Mouse (Mus musculus) liver, adult 2 months (tissue): Measurements from ENCODE around the gene Stxbp4. TPM values are rescaled to one million over a fixed set of nuclear protein-coding genes. Genes with fewer than 3 reads are reported as not detected.

ENCODE experiments used
- DNase-seq: peaks from one replicate; pipeline ENCODE4 v3.0.0-alpha.2; 2011; ENCODE audit warnings: low read depth, low spot score; ENCODE audit errors: extremely low read depth
- H3K27ac ChIP-seq: fragments of 200-500 bp; replicated peaks from 2 replicates; pipeline ENCODE4 v1.5.1; 2012; ENCODE audit warnings: low read depth, mild to moderate bottlenecking, control low read depth, inconsistent platforms, low read length; ENCODE audit not compliant: insufficient read depth
- H3K27me3 ChIP-seq: fragments of 200-500 bp; 2 replicates; pipeline ENCODE4 v1.6.1; 2012; ENCODE audit warnings: mild to moderate bottlenecking, moderate library complexity, low read length, inconsistent platforms; ENCODE audit not compliant: control insufficient read depth, insufficient read depth
- H3K36me3 ChIP-seq: fragments of 200-500 bp; 2 replicates; pipeline ENCODE4 v1.6.1; 2012; ENCODE audit warnings: low read length, inconsistent platforms; ENCODE audit not compliant: control insufficient read depth, insufficient read depth
- H3K4me1 ChIP-seq: fragments of 200-500 bp; 2 replicates; pipeline ENCODE4 v1.6.1; 2011; ENCODE audit warnings: low read length; ENCODE audit not compliant: control insufficient read depth, insufficient read depth
- H3K4me3 ChIP-seq: fragments of 200-500 bp; 2 replicates; pipeline ENCODE4 v1.5.1; 2011; ENCODE audit warnings: low read depth, mild to moderate bottlenecking, control low read depth, low read length, moderate library complexity; ENCODE audit not compliant: insufficient read depth
- H3K79me2 ChIP-seq: fragments of 200-500 bp; 2 replicates; pipeline ENCODE4 v1.6.1; 2012; ENCODE audit warnings: inconsistent platforms, mild to moderate bottlenecking, low read length, moderate library complexity; ENCODE audit not compliant: control insufficient read depth, insufficient read depth
- H3K9ac ChIP-seq: fragments of 200-500 bp; 2 replicates; pipeline ENCODE4 v1.6.1; 2012; ENCODE audit warnings: low read depth, mild to moderate bottlenecking, control low read depth, inconsistent platforms, low read length
- CTCF ChIP-seq: fragments of 200-500 bp; IDR thresholded peaks from 2 replicates; pipeline ENCODE4 v1.5.1; 2011; ENCODE audit warnings: low read depth, low read length, control low read depth
- POLR2A ChIP-seq: fragments of 200-500 bp; IDR thresholded peaks from 2 replicates; pipeline ENCODE4 v1.6.1; 2011; ENCODE audit warnings: low read length, control low read depth; ENCODE audit not compliant: insufficient read depth; ENCODE audit errors: extremely low read depth
- WGBS: fragments of 180-500 bp; shearing (Covaris S2); methylation state at CpG from one replicate; pipeline ENCODE4 v1.1.7; 2018; 5-methylcytosine and 5-hydroxymethylcytosine counted together
- polyA plus RNA-seq: library from polyadenylated mRNA; depleted of rRNA; stranded (reverse); fragments of >200 nt; gene quantifications from 2 replicates; pipeline ENCODE4 v1.2.3, GENCODE M21; 2012
- total RNA-seq: library from RNA; depleted of rRNA; stranded (reverse); fragments of >200 nt; gene quantifications from 2 replicates; pipeline ENCODE4 v1.2.3, GENCODE M21; 2014

Stxbp4 gene
- total and polyA plus RNA-seq, 2 experiments: 0.62 to 1.8 TPM

DNA sequence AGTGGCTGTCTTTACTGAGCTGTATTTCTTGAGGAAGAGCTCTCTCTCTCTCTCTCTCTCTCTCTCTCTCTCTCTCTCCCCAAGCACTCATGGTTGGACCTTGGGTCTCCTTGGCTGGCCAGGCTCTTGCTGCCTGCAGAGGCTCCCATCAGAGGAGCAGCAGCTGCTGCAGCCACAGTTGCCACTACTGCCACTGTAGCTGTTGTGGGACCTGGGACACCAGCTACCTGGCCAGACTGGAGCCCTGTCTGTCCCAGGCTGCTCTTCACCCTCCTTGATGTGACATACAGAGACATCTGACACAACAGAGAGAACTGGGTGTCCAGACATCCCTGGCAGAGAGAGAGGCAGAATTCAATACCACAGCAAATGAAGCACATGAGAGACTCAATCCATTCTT is 43.3 kb upstream of the Stxbp4 start:
- H3K4me1 ChIP-seq: 0 out of 2 replicates have a peak, but pooled peaks cover under 1% of the 10 kb centered on the region
- TF ChIP-seq POLR2A (no peak), CTCF (no peak)
- no peak overlapping the region for H3K9ac ChIP-seq
- DNase-seq: no peak
- no peaks in the 10 kb centered on the region for H3K27me3 ChIP-seq
- peaks cover under 1% of the 10 kb centered on the region; the same call in 1 of the 2 replicates for H3K79me2 ChIP-seq
- H3K27ac ChIP-seq: no peak overlapping the region
- peaks cover 28% of the 10 kb centered on the region for H3K36me3 ChIP-seq
- H3K4me3 ChIP-seq: no peak overlapping the region

DNA sequence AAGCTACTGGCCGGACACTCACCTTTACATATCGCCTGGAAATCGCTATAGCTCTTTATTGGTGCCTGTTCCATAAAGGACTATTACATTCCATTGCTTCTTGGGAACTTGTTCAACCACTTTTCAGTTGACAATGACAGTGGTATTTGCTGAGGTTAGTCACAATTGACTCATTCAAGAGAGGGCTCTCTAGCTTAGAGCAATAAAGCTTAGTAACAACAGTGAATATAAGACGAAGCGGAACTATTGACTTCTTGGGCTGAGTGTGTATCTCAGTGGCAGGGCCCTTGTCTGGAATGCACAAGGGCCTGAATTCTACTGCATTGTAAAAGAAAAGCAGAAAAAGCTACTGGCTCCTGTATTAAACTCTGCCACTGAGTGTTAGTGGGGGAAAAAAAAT is 40.7 kb upstream of the Stxbp4 start:
- Histone ChIP-seq H3K27me3 (no peaks in the 10 kb centered on the region), H3K79me2 (no peaks in the 10 kb centered on the region), H3K27ac (no peak overlapping the region), H3K36me3 (peaks cover 28% of the 10 kb centered on the region), H3K9ac (no peak overlapping the region), H3K4me1 (no peaks in the 10 kb centered on the region), H3K4me3 (no peak overlapping the region)
- 97% methylated on average over 5 of the region's 5 CpGs for WGBS
- no peak for DNase-seq
- no peak for TF ChIP-seq CTCF
- no peak for TF ChIP-seq POLR2A

DNA sequence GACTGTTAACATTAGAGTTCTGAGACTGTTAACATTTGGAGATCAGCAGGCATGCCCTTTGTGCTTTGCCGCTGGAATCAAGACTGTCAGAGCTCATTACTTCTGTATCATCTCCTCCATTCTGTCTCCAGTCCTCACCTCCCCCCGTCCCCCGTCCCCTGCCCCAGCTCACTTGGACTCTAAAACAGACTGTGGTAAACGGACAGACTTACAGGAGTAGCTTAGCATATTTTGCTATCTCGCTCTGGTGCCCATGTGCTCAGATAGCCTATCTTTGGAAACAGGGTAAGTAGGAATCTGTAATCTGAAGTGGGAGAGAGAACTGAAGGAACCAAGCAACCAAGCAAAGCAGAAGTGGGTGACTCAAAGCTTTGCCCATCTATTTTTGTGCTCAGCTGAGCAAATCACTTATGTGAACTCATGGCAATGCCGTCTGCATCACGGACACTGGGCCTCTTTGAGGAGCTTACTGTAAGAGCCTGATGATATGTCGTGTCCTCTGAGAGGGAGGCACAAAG is 39.9 kb upstream of the Stxbp4 start:
- H3K4me3 ChIP-seq: no peak overlapping the region
- no peaks in the 10 kb centered on the region for H3K27me3 ChIP-seq
- peaks cover 27% of the 10 kb centered on the region for H3K36me3 ChIP-seq
- H3K4me1 ChIP-seq: no peaks in the 10 kb centered on the region
- TF ChIP-seq POLR2A (no peak), CTCF (no peak)
- no peaks in the 10 kb centered on the region for H3K79me2 ChIP-seq
- no peak for DNase-seq
- H3K27ac ChIP-seq: no peak overlapping the region
- no peak overlapping the region for H3K9ac ChIP-seq
- 93% methylated on average over 8 of the region's 8 CpGs for WGBS

DNA sequence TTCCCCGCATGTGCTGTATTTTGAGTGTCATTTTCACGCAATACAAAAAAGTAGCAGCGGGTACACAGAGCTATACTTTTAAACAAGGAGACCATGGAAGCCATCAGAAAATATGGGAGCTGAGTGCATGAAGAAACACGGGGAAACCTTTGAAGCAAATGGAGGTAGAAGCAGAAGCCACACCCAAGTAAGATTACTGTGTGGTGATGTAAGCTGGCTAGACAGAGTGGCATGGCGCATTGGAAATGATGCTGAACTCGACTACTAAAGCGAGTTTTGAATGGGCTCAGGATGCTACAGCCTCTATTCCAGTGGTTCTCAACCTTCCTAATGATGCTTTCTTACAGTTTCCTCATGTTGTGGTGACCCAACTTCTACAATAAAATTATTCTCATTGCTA is 39.1 kb upstream of the Stxbp4 start:
- no peak for DNase-seq
- no peaks in the 10 kb centered on the region for H3K27me3 ChIP-seq
- no peak overlapping the region for H3K4me3 ChIP-seq
- TF ChIP-seq POLR2A: no peak
- TF ChIP-seq CTCF: no peak
- no peaks in the 10 kb centered on the region for H3K79me2 ChIP-seq
- H3K4me1 ChIP-seq: no peaks in the 10 kb centered on the region
- no peak overlapping the region for H3K9ac ChIP-seq
- no peak overlapping the region for H3K27ac ChIP-seq
- peaks cover 23% of the 10 kb centered on the region for H3K36me3 ChIP-seq
- 96% methylated on average over 7 of the region's 7 CpGs for WGBS

DNA sequence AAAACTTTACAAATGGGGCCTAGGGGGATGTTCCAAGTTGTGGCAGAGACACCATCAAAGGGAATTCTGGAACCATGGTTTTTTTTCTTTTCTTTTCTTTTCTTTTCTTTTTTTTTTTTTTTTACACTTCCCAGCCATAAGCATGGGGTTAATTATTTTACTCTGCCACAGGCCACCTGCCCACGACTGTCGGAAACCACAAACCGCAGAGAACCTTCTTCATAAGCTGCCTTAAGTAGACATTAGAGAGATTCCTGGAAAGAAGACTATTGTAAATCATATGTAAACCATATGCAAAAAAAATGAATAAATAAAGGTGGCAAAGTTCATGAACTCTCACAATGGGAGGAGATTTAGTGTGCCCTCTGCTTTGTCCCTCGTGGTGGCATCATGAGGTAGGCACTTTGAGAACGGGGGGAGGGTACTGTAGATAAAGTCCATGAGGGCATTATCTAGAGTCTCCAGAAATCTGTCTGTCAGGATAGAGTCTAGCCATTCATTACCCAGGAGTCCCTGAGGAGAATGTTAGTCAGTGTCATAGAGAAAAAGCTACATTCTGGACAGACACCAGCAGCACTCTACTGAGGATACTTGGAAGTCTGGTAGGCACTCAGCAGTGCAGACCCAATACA is 37.7 kb upstream of the Stxbp4 start:
- Histone ChIP-seq H3K9ac (no peak overlapping the region), H3K36me3 (peaks cover 26% of the 10 kb centered on the region), H3K27me3 (no peaks in the 10 kb centered on the region), H3K27ac (no peak overlapping the region), H3K79me2 (no peaks in the 10 kb centered on the region), H3K4me3 (no peak overlapping the region), H3K4me1 (no peaks in the 10 kb centered on the region)
- DNase-seq: peak; percentile 27
- TF ChIP-seq POLR2A: no peak
- no peak for TF ChIP-seq CTCF
- 72% methylated on average over 5 of the region's 5 CpGs for WGBS

DNA sequence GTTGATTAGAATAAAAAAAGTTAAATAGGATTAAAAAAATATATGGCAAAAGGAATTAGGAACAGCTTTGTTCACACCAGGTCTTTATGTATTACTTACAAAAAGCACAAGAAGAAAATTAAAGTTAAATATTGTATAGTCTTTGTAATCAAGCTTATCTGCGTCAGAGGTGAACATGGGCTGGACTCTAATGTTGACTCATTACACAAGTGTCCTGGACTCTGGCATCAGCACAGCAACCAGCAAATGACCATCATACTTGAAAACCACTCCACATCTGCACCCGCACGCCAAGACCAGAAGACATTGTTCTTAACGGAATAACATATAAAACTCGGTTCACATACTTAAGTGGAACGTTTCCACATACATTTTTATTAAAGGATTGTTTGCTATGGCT is 29.4 kb upstream of the Stxbp4 start:
- Histone ChIP-seq H3K27me3 (no peaks in the 10 kb centered on the region), H3K4me3 (no peak overlapping the region), H3K36me3 (peaks cover 11% of the 10 kb centered on the region), H3K9ac (no peak overlapping the region), H3K79me2 (peaks cover 7% of the 10 kb centered on the region; the same call in 1 of the 2 replicates), H3K27ac (no peak overlapping the region), H3K4me1 (peaks cover 14% of the 10 kb centered on the region)
- no peak for TF ChIP-seq POLR2A
- TF ChIP-seq CTCF: no peak
- 27% methylated on average over 6 of the region's 6 CpGs for WGBS
- DNase-seq: peak; percentile 99
